Mouse (Mus musculus) layer of hippocampus, adult 9-10 months (tissue): ENCODE results near the gene Ppfia2.

Source experiments
- DNase-seq: peaks from one replicate; pipeline ENCODE4 v3.0.0; 2022; ENCODE audit warnings: low spot score

Ppfia2 gene

DNA sequence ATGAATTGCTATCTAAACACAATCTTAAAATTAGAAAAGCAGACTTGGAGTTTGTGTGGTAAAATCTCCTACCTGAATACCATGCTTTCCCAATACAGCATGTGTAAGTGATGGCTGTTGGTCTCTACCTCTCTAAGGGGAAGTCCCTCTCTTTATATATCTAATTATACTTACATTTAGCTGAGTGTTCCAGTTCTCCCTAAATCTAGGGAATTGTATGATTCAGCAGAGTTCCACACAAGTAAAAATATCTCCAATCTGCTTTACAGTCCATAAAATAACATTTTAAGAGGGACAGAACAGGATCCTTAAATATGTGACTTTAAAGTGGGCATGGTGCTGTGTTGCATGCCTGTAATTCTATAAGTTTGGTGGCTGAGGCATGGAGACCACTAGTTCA lies 444.7 kb downstream of the Ppfia2 start:
- no peak for DNase-seq

- no peak for DNase-seq
Observed at GRCm38 (mm10) chr10:106924334-106924733, 454.2 kb downstream of the Ppfia2 start.

DNA sequence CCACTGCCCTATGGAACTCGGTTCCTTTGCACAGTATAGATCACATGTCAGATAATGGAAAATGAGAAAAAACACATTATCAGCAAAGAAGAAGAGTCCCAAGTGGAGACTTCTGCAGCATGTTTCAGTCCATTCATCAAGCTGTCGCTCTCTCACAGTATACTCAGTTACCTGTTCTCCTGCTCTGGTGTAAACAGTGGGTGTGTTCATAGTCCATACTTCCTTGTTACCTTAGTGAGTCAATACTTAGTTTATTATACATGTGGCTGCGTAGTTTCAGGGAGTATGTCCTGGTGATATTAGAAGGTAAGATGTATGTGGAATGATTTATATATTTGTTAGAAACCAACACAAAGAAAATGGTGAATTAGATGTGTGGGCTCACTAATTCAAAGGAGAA lies 454.7 kb downstream of the Ppfia2 start:
- no peak for DNase-seq

DNA sequence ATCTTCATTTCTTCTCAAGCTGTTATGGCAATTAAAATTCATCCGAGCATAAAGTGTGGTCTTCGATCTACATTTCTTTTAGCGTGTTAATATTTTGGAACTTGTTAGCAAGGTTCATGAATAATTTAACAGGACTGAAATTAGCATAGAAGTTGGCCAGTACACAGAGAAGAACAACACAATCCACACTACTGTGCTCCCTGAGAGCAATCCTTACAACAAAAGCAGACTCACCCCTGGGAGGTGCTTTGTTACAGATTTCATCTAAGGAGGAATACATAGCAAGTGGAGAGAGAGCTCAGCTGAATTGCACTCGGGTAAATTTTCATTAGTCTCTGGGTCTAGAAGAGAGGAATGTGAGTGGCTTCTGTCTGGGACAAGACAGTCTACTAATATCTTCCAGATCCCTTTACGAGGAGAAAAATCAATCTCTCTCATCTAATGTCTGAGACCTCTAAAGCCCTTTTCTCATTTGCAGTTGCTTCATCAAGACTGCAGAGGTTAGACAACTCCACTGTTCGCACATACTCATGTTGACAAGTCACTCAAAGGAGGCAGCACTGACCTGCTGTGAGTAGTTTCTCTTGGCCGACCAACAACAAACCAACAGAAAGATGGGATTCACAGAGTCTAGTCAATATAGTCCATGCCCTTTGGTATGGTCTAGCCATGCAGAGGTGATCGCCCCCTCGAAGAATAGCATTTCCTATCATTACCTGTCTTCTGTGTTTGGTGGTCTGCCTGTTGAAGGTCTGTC lies 458.6 kb downstream of the Ppfia2 start:
- DNase-seq: no peak

DNA sequence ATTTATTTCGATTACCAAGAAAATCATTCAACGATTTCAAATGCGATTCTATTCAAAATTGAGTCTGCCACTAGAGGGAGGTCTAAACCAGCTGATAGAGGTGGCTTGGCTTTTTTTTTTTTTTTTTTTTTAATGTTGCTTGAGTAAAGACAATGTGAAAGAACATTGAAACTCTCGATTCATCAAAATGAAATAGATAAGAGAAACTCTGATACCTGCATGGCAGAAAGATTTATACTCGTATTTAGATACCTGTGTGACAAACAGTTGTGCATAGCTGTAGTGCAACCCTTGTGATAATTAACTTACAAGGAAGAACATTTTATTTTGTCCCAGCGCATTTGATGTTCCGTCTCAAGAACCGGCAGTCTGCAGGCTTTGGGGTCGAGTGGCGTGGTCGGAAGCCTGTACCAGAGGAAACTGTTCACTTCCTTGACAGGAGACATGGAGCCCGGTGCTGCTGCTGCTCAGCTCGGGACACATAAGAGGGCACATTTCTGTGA lies 462.5 kb downstream of the Ppfia2 start:
- DNase-seq: no peak

GRCm38 (mm10) chr10:106936996-106937395 lies 466.9 kb downstream of the Ppfia2 start:
- no peak for DNase-seq

GRCm38 (mm10) chr10:106938851-106939250 lies 468.7 kb downstream of the Ppfia2 start:
- DNase-seq: no peak

DNA sequence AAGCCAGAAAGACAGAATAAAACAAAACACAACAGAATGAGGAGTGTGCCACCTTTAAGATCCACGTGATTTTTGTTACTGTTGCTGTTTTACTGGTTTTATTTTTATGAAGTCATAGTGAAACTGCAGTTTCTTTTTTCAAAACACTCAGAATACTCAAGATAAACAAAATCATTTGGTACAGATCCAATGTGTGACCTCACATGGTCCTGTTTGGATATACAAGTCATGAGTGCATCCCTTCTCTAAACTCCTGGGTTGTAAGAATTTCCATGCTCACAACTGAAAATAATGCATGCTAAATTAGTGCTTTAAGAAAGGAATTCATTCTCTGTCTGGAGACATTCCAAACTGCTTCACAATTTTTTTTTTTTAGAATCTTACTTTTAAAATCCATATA lies 469.3 kb downstream of the Ppfia2 start:
- DNase-seq: no peak

DNA sequence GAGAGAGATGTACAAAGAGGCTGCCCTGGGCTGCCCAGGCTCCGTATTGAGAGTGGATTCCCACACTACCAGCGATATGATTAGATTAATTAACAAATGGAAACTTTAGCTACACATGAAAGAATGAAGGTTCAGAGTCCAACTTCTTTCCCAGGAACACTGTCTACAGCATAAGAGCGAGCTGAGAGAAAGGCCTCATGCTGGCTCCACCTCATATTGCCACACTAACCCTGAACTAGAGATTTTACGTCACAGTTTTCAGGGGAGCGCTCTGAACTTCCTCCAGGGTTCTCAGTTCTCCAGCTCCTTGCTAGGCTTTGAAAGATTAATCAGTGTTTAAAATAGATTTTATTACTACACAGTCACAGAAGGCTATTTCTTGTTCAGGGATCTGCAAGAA lies 471.2 kb downstream of the Ppfia2 start:
- DNase-seq: no peak

DNA sequence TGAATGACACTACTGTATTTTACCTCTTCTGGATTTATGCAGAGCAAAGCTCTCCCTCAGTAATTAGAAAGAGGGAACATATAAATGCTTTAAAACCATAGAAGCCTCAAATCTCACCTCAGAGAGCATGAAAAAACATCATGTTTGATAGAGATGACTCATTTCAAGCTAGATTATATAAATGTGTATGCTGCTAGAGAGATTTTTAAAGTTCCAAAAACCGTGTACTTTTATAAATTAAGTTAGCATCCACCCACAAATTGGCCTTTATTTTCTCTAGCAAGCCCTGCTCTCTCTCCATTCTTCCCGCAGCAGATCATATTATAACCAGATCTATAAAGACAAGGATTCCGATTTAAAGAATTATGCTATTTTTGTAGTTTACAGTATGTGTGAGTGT lies 488.9 kb downstream of the Ppfia2 start:
- DNase-seq: no peak

DNA sequence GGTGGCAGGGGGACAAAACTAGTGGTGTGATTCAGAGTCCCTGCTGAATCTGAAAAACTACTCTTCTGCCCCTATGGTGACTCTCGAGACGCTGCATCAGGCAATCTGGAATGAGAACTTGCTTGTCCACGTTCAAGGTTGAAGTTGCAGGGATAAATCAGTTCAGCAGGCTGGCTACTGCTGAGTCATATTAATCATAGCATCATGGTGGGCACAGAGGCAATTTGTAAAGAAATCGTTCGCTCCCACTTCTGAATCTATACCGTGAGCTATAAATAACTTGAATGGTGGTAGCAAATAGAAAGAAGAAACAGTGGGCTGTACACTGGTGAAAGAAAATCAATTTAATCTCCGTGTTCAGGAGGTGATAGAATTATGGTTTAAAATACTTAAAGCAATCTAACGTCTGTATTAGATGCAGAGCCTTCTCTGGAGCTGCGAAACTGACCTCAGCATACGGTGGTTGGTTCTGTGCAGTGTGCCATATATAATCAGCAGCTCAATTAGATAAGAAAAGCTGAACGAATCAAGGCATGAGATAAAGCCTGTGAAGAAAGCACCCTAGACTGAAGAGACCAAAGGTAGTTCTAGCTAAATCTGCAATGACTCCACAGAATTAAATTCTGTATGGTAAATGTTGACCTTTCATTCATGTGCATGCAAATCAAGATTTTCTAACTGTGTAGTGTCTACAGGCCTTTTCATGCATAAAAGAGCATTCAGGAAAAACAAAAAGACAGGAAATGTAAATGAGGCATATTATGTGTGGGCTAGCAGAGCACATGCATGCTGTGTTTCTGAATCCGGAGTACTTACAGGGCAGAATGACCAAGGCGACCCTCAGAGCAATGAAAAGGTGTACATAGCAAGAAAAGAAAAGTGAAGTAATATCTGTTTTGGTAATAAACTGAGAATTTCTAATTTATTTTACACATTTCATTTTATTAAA lies 505.3 kb downstream of the Ppfia2 start:
- DNase-seq: no peak
